Mouse (Mus musculus) CH12.LX (cell line): ENCODE results near the gene Sdsl.
"Not testable (repeated sequence)": the region's sequence is repeated elsewhere in the genome, so short reads cannot be mapped to it uniquely, and the experiment has no call there.

ENCODE experiments used
- BHLHE40 ChIP-seq: IDR thresholded peaks from 2 replicates; pipeline ENCODE4 v1.6.1; 2011; ENCODE audit warnings: mild to moderate bottlenecking, low read depth, low read length, improper control_type of control experiment
- CTCF ChIP-seq, 2 experiments: IDR thresholded peaks in 1 of 2; conservative IDR thresholded peaks in 1 of 2; 2 replicates each; pipeline ENCODE4 v1.5.1; 2011 to 2012; ENCODE audit warnings: low read depth in 2 of 2, low read length in 2 of 2, improper control_type of control experiment in 1 of 2, inconsistent platforms in 1 of 2, mild to moderate bottlenecking in 1 of 2, moderate library complexity in 1 of 2
- EP300 ChIP-seq: IDR thresholded peaks from 2 replicates; pipeline ENCODE4 v1.6.1; 2011; ENCODE audit warnings: low read length, improper control_type of control experiment
- POLR2A ChIP-seq: IDR thresholded peaks from 2 replicates; pipeline ENCODE4 v1.6.1; 2011; ENCODE audit warnings: low read depth, mild to moderate bottlenecking, improper control_type of control experiment, low read length
- SIN3A ChIP-seq: IDR thresholded peaks from 2 replicates; pipeline ENCODE4 v1.6.1; 2012; ENCODE audit warnings: low read length, improper control_type of control experiment, inconsistent platforms
- USF1 ChIP-seq: IDR thresholded peaks from 2 replicates; pipeline ENCODE4 v1.6.1; 2014; ENCODE audit warnings: low read depth, mild to moderate bottlenecking, inconsistent platforms, low read length, improper control_type of control experiment
- ZNF384 ChIP-seq: IDR thresholded peaks from 2 replicates; pipeline ENCODE4 v1.6.1; 2012; ENCODE audit warnings: low read depth, low read length, improper control_type of control experiment, inconsistent platforms

- not testable (repeated sequence) for TF ChIP-seq SIN3A, BHLHE40, POLR2A, USF1, ZNF384, EP300
- TF ChIP-seq CTCF (conservative IDR thresholded peaks at IDR 0.05 in 1 of 2, IDR thresholded peaks at IDR 0.05 in 1 of 2; ENCODE audit: low read depth in 2 of 2, low read length in 2 of 2): peak in 1 of 2 experiments; percentile 16; a peak in 1 of 4 replicates
Observed at GRCm38 (mm10) chr5:120500609-120501008, 28.0 kb upstream of the Sdsl start.
